Mouse (Mus musculus): ENCODE measurements around the gene Olfr1324. TPM values are rescaled to one million over a fixed set of nuclear protein-coding genes. Genes with fewer than 3 reads are reported as not detected.
"Not testable (repeated sequence)": the region's sequence is repeated elsewhere in the genome, so short reads cannot be mapped to it uniquely, and the experiment has no call there.

The Olfr1324 gene
- total RNA-seq (2021): not detected

DNA sequence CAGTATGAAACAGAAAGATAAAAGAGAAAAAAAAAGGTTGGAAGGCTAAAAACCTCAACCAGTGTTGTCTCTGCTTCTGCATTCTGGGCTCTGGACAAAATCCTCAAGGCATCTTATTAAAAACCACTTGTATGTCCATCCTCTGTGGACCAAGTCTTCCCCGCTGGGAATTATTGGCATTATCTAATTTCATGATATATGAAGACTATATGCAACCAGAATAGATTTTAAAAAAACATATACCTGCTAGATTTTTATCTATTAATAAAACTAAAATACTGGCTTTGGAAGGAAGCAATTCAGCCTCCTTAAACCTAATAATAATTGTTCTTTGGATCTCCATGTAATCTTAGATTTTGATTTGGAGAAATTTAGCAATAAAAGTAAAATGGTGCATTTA, at the start of gene Olfr1324:
TSS of gene Olfr1324 (minus strand) at position 101 of the 400 bp plus-strand sequence.
- DNase-seq: no peak
- intact Hi-C loops (cut with DNase I): no loop called here

DNA sequence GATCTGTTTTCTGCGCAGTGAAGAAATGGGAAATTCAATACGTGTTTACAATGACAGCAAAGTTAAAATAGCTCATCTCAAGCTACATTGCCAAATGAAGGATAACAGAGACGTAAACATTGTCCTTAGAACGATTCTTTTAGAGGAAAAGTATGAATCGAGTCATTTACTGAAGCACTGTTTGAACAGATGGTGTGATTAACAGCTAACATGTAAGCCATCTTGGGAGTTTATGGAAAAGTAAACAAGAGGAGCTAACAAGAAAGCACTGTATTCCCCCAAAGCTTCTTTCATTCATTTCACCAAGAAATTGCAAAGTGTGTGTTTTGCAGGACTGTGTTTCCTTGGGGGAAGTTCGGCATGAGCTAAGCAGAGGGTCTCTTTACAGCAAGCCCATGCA, 42.0 kb upstream of the Olfr1324 start:
- DNase-seq; intact Hi-C loops (cut with DNase I): not testable (repeated sequence)

DNA sequence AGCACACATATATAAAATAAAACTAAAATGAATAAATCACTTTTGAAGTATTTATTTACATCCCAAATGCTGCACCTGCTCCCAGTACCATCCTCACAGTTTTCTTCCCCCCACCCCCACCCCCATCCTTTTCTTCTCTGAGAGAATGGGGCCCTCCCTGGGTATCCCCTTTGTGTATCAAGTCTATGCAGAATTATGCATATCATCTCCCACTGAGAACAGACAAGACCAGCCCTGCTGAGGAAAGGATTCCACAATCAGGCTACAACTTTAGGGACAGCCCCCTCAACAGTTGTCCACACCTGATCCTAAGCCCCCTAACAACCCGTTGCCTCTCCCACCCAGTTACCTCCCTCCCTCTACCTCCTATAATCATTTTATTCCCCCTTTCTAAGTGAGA, 27.8 kb upstream of the Olfr1324 start:
- no peak for DNase-seq
- intact Hi-C loops (cut with DNase I): no loop called here

DNA sequence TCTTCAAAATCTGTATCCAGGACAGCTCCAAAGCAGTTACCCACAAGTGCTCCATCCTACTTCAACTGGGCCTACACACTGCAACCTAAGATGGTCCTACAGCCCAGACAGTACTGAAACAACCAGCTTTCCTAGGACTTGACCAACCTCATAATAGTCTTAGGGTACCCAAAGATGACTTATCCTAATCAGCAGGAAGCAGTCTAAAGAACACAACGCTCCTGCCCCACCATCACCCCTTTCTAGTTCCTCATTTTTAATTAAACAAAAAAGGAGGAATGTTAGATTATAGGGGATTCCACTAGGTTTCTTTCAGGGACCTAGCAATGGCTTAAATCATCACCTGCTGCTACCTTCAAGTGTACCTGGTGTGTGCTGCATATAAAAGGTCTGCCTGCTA, 15.1 kb upstream of the Olfr1324 start:
- intact Hi-C loops (cut with DNase I): no loop called here
- DNase-seq: no peak

DNA sequence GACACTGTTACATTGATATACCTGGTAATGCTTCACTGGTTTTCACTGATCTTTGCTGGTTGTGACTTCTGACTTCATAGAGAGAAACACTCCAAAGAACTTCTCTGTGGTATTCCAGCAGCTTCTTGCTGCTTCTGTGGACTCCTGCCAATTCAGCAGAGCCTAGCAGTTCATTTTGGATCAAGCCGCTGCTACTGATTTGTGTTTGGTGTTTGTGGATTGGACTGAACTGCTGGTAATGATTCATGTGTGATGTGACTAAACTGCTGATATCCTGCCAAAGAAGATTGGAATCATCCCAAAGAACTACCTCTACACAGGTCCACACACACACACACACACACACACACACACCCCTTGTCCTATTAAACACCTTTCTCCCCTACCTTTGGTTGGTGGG, 14.4 kb upstream of the Olfr1324 start:
- DNase-seq: no peak
- intact Hi-C loops (cut with DNase I): no loop called here

DNA sequence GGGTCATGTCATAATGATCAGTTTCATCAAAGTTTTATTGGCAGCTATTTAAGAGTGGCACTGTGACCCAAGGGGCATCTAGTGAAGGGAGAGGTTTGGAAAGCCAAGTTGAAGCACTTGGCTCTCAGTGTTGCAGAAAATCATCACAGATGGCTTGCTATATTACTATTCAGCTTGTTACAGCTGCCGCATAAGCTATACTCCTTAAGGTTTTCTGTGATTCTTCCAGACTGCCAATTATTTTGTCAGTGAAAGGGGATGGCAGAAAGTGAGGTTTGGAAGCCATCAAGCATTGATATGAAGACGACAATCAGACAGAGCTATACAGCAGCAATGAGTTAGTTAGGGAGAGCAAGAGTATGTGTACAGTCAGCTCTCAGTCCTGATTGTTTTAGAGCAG, 4.2 kb upstream of the Olfr1324 start:
- DNase-seq: no peak
- intact Hi-C loops (cut with DNase I): no loop called here

DNA sequence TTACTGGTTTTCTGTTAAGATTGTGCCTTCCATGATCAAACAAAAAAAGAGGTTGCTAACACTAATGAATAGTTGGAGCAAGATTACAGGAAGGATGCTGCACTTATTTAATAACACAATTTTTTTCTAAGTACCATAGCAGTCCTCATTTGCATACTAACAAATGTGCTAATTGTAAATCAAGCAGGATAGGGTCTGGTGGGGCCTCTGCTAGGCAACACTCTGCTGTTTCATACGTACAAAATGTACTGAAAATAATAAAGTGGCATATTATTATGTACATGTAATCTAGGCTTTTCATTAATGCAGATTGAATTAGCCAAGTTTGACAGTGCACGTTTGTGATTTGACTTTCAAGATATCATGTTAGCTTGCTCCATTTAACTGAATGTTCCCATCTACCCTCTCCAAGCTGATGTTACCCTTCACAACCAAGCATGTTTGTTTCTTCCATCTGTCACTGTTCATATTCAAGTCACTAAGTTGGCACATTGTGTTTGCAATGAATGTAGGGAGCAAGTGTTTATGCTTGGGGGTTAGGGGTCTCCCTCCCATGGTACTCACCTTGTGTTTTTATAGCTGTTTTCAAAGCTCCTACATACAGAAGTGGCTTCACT, 478 bp downstream of the Olfr1324 start:
- intact Hi-C loops (cut with DNase I): no loop called here
- no peak for DNase-seq

DNA sequence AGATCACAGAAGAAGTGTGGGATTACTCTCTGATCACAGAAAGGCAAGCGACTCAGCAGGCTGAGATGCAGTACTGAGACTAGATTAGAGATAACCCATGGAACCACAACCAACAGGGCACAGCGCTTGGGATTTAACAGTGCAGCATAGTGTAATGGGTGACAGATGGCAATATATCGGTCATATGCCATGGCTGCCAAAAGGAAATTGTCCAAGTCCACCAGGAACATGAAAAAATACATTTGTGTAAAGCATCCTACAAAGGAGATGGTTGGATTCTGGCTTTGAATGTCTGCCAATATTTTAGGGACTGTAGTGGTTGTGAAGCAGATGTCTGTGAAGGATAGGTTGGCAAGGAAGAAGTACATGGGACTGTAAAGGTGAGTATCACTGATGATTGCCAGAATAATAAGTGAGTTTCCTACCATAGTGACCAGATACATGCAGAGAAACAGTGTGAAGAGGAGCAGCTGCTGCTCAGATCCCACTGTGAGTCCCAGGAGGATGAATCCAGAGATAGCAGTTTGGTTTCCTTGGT, 2.3 kb downstream of the Olfr1324 start:
- no peak for DNase-seq
- intact Hi-C loops (cut with DNase I): no loop called here

DNA sequence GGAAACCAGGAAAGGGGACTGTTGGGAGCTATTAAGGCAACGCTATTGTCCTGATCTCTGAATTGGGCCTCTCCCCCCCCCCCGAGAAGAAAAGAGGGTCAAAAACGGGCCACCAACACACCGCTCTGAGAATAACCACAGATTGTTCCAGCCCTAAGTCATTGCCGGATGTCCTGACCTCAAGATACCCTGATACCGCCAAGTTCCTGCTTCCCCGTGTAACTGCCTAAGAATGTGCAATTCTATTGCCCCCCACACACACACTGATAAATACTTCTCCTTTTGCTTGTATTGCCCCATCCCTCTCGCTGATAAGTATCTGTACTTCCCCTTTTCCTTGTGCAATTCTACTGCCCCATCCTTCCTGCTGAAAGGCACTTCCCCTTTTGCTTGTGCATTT, 17.9 kb downstream of the Olfr1324 start:
- intact Hi-C loops (cut with DNase I); DNase-seq: not testable (repeated sequence)

DNA sequence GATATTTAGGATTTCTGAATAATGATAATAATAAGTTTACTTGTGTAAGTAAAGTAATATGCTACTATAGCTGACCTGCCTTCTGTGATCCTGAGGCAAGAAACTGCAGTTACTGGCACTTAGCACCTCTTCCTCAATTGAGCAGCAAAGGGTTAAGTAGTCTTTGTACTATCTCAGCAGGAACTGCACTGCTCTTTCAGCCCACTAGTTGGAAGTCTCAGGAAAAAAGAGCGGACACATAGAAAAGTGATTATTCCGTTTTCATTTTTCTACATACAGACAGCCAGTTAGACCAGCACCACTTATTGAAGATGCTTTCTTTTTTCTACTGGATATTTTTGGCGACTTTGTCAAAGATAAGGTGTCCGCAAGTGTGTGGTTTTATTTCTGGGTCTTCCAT, 37.7 kb downstream of the Olfr1324 start:
- intact Hi-C loops (cut with DNase I): not testable (repeated sequence)

DNA sequence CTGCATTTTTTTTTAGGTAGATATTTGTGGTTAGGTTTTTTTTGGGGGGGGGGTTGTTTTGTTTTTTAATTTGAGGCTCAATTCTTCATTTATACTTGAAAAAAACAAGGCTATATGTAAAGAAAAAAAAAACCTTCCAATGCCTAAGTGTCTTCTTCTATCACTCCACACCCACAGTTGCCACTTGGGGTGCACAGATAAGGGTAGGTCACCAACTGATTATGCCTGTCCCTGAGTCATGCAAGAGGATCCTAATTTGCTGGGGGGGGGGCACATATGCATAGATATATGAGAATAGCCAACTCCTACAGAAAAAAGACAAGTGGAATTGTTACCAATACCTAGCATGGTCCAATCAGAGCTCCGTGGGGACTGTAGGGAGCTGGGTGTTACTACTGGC, 53.3 kb downstream of the Olfr1324 start:
- intact Hi-C loops (cut with DNase I): no loop called here

More for the DNA sequence above, 37.7 kb downstream of the Olfr1324 start:
- DNase-seq: not testable (repeated sequence)

More for the DNA sequence above, 53.3 kb downstream of the Olfr1324 start:
- DNase-seq: no peak
